Mouse (Mus musculus) adrenal gland, adult 10 weeks (tissue): Measurements from ENCODE around the gene Tmem209. TPM values are rescaled to one million over a fixed set of nuclear protein-coding genes. Genes with fewer than 3 reads are reported as not detected.

ENCODE experiments used
- polyA plus RNA-seq: library from polyadenylated mRNA; stranded (reverse); fragments of 350-450 nt; fragmentation: Illumina TruSeq; extraction: RNeasy Lipid Tissue Mini Kit (QIAGEN cat#74804); gene quantifications from one replicate; pipeline ENCODE4 v1.2.3, GENCODE M21; 2014; ENCODE audit warnings: low read depth, low replicate concordance

The Tmem209 gene
- polyA plus RNA-seq, result 68.4 TPM

GRCm38 (mm10) chr6:30509265-30510239 is at the start of gene Tmem209, which contains the start of gene Ssmem1:
Tmem209 (minus strand) TSS chr6:30509783.
Ssmem1 (plus strand) TSS chr6:30509849.

GRCm38 (mm10) chr6:30541009-30541799 is 31.6 kb upstream of the Tmem209 start, which contains the start of gene Cpa2:
Cpa2 (plus strand) TSS chr6:30541582.

Other genes starting within 250 kb of the Tmem209 start
- gene Ube2h, start 205.2 kb downstream of the Tmem209 start, polyA plus RNA-seq, result 126 TPM
- gene Zc3hc1, start 118.8 kb downstream of the Tmem209 start, polyA plus RNA-seq, result 3.4 TPM
- gene Klhdc10, start 107.9 kb downstream of the Tmem209 start, polyA plus RNA-seq, result 81.2 TPM
- not detected for gene Ssmem1, start 66 bp upstream of the Tmem209 start, polyA plus RNA-seq
- gene Cpa2, start 31.8 kb upstream of the Tmem209 start, polyA plus RNA-seq, result not detected
- 2.3 TPM for gene Cpa4, start 58.6 kb upstream of the Tmem209 start, polyA plus RNA-seq
- gene Cpa5, start 101.2 kb upstream of the Tmem209 start, polyA plus RNA-seq, result not detected
- 0.64 TPM for gene Cpa1, start 129.4 kb upstream of the Tmem209 start, polyA plus RNA-seq
- 12.5 TPM for gene Cep41, start 184.0 kb upstream of the Tmem209 start, polyA plus RNA-seq
- 65.2 TPM for gene Mest, start 213.8 kb upstream of the Tmem209 start, polyA plus RNA-seq